Mouse (Mus musculus): ENCODE measurements around the gene Mylk. TPM values are rescaled to one million over a fixed set of nuclear protein-coding genes. Genes with fewer than 3 reads are reported as not detected.

The Mylk gene
- polyA plus RNA-seq, 1 experiment, result 306 TPM

- 64% methylated on average over 9 of the region's 9 CpGs for whole genome bisulfite sequencing
- no peak for DNase-seq (ENCODE audit: low read depth, low spot score)
Measured at GRCm38 (mm10) chr16:34960866-34961582, 216.0 kb downstream of the Mylk start.

- 69% methylated on average over 4 of the region's 4 CpGs for WGBS
- no peak for DNase-seq (ENCODE audit: low read depth, low spot score)
Measured at GRCm38 (mm10) chr16:34962322-34962721, 217.3 kb downstream of the Mylk start.

- 31% methylated on average over 4 of the region's 4 CpGs for WGBS
Measured at GRCm38 (mm10) chr16:34963008-34963407, 218.0 kb downstream of the Mylk start.

GRCm38 (mm10) chr16:34966620-34967081 is 221.6 kb downstream of the Mylk start:
- no peak for DNase-seq (ENCODE audit: low read depth, low spot score)
- 67% methylated on average over 5 of the region's 5 CpGs for WGBS

More at GRCm38 (mm10) chr16:34963008-34963407, 218.0 kb downstream of the Mylk start:
- DNase-seq (ENCODE audit: low read depth, low spot score), result no peak

- 56% methylated on average over 10 of the region's 10 CpGs for WGBS
- peak; percentile 31 for DNase-seq (ENCODE audit: low read depth, low spot score)
Measured at GRCm38 (mm10) chr16:34967120-34967800, 222.2 kb downstream of the Mylk start.

GRCm38 (mm10) chr16:34968181-34968580 is 223.2 kb downstream of the Mylk start:
- WGBS, result 84% methylated on average over 5 of the region's 5 CpGs
- no peak for DNase-seq (ENCODE audit: low read depth, low spot score)

- 46% methylated on average over 12 of the region's 12 CpGs for WGBS
- no peak for DNase-seq (ENCODE audit: low read depth, low spot score)
Measured at GRCm38 (mm10) chr16:34972471-34972870, 227.5 kb downstream of the Mylk start.

- WGBS, result 34% methylated on average over 2 of the region's 2 CpGs
- no peak for DNase-seq (ENCODE audit: low read depth, low spot score)
Measured at GRCm38 (mm10) chr16:34975544-34975943, 230.5 kb downstream of the Mylk start.

GRCm38 (mm10) chr16:34976630-34977029 is 231.6 kb downstream of the Mylk start:
- WGBS, result 83% methylated on average over 13 of the region's 13 CpGs

GRCm38 (mm10) chr16:34978018-34978417 is 233.0 kb downstream of the Mylk start:
- WGBS, result 87% methylated on average over 7 of the region's 7 CpGs
- DNase-seq (ENCODE audit: low read depth, low spot score), result no peak

More at GRCm38 (mm10) chr16:34976630-34977029, 231.6 kb downstream of the Mylk start:
- DNase-seq (ENCODE audit: low read depth, low spot score), result no peak

GRCm38 (mm10) chr16:34981009-34981408 is 236.0 kb downstream of the Mylk start:
- WGBS, result 79% methylated on average over 7 of the region's 7 CpGs
- DNase-seq (ENCODE audit: low read depth, low spot score), result no peak

GRCm38 (mm10) chr16:34984203-34985030 is 239.4 kb downstream of the Mylk start:
- no peak for DNase-seq (ENCODE audit: low read depth, low spot score)
- 50% methylated on average over 11 of the region's 11 CpGs for WGBS

GRCm38 (mm10) chr16:34985031-34985346 is 240.0 kb downstream of the Mylk start:
- 70% methylated on average over 2 of the region's 2 CpGs for WGBS
- DNase-seq (ENCODE audit: low read depth, low spot score), result no peak

- WGBS, result 74% methylated on average over 13 of the region's 13 CpGs
- no peak for DNase-seq (ENCODE audit: low read depth, low spot score)
Measured at GRCm38 (mm10) chr16:34986211-34986825, 241.3 kb downstream of the Mylk start.

GRCm38 (mm10) chr16:34991365-34991764 is 246.4 kb downstream of the Mylk start:
- DNase-seq (ENCODE audit: low read depth, low spot score), result no peak
- 50% methylated on average over 3 of the region's 3 CpGs for WGBS

GRCm38 (mm10) chr16:34992854-34993253 is 247.8 kb downstream of the Mylk start:
- no peak for DNase-seq (ENCODE audit: low read depth, low spot score)

GRCm38 (mm10) chr16:34993694-34994330 is 248.8 kb downstream of the Mylk start:
- DNase-seq (ENCODE audit: low read depth, low spot score), result no peak
- WGBS, result 81% methylated on average over 10 of the region's 10 CpGs

More at GRCm38 (mm10) chr16:34992854-34993253, 247.8 kb downstream of the Mylk start:
- WGBS, result 79% methylated on average over 5 of the region's 5 CpGs

- WGBS, result 62% methylated on average over 9 of the region's 9 CpGs
Measured at GRCm38 (mm10) chr16:34994641-34995141, 249.7 kb downstream of the Mylk start.

GRCm38 (mm10) chr16:34996133-34996532 is 251.1 kb downstream of the Mylk start:
- no peak for DNase-seq (ENCODE audit: low read depth, low spot score)
- WGBS, result 23% methylated on average over 5 of the region's 5 CpGs

More at GRCm38 (mm10) chr16:34994641-34995141, 249.7 kb downstream of the Mylk start:
- no peak for DNase-seq (ENCODE audit: low read depth, low spot score)
